In the genomic region with DNA sequence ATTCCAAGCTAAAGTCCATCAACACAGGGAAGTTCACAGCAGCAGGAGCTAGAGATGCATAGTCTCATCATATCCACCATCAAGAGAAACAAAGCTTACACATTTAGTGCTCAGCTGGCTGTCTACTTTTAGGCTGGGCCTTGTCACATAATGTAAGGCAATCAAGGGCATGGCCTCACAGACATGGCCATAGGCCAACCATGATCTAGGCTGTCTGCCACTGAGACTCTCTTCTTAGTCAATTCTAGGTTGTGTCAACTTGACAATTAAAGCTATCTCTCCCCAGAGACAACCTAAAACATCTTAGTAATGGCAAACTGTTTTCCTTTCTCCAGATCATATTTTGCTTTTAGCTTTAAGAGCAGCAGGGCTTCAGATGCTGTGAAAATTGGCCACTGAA, we compare ENCODE assay signal across 18 mouse cellular contexts.
DNase-seq lines count a peak whose midpoint lies in the region; ATAC-seq and TF ChIP-seq lines count a peak whose summit lies in the region.
"Had no signal": no experiment of that assay in that cellular context is flagged by ENCODE, and none has a peak within 500 bp of the region (broad histone marks: within the 10 kb centered on the region; RNA-seq: fewer than 3 reads in every experiment).

No protein-coding gene starts in this region.

- ATAC-seq in heart, postnatal 0 days (ENCODE audit: insufficient read depth, low read depth), result no peak
- no peak for ATAC-seq in forebrain, embryonic 12.5 days (ENCODE audit: low FRiP score)
- no peak for ATAC-seq in megakaryocyte, adult 5-6 weeks (ENCODE audit: poor library complexity, severe bottlenecking)
- ATAC-seq: CD4-positive, CD25-positive, alpha-beta regulatory T cell, adult 4 months; intestine, embryonic 15.5 days had no signal

- no peak for TF ChIP-seq EP300 in heart, postnatal 0 days (IDR thresholded peaks at IDR 0.05; ENCODE audit: low read depth)

- TF ChIP-seq CTCF in heart, postnatal 0 days (IDR thresholded peaks at IDR 0.05; ENCODE audit: low read depth), result no peak

- H3K4me3 ChIP-seq in heart, postnatal 0 days (ENCODE audit: low read depth, low read length), result no peak overlapping the region
- H3K4me3 ChIP-seq in forebrain, embryonic 12.5 days (replicated peaks), result no peak overlapping the region
- H3K4me3 ChIP-seq: intestine, embryonic 15.5 days; limb, embryonic 13.5 days; liver, embryonic 15.5 days; midbrain, embryonic 12.5 days had no signal

- H3K4me2 ChIP-seq in heart, postnatal 0 days (ENCODE audit: low read depth, low read length), result no peak overlapping the region
- H3K4me2 ChIP-seq in forebrain, embryonic 12.5 days, result no peak overlapping the region
- H3K4me2 ChIP-seq: hindbrain, embryonic 14.5 days; intestine, embryonic 15.5 days; limb, embryonic 13.5 days; liver, embryonic 15.5 days; midbrain, embryonic 12.5 days had no signal

- H3K27ac ChIP-seq in heart, postnatal 0 days (ENCODE audit: low read depth), result no peak overlapping the region
- no peak overlapping the region for H3K27ac ChIP-seq in forebrain, embryonic 12.5 days
- H3K27ac ChIP-seq: hindbrain, embryonic 14.5 days; intestine, embryonic 15.5 days; limb, embryonic 13.5 days; liver, embryonic 15.5 days; midbrain, embryonic 12.5 days had no signal

- peak; percentile 51 for DNase-seq in kidney, postnatal 10 days
- DNase-seq in kidney, adult 18-20 months, result no peak
- peak; percentile 76 for DNase-seq in adrenal gland, postnatal 10 days
- peak; percentile 38 for DNase-seq in adrenal gland, postnatal 25 days
- DNase-seq in heart, postnatal 0 days (ENCODE audit: low spot score), result peak; percentile 16
- DNase-seq: cerebellum, adult 9-11 months; embryo, embryonic 11 days; right cerebral cortex, postnatal 4 days; thymus, postnatal 25 days had no signal

- no peaks in the 10 kb centered on the region for H3K36me3 ChIP-seq in heart, postnatal 0 days (replicated peaks; ENCODE audit: control insufficient read depth, insufficient read depth, low read length)
- no peaks in the 10 kb centered on the region for H3K36me3 ChIP-seq in forebrain, embryonic 12.5 days (replicated peaks)
- H3K36me3 ChIP-seq: G1E; intestine, embryonic 15.5 days; limb, embryonic 13.5 days; liver, embryonic 15.5 days; midbrain, embryonic 12.5 days had no signal

- H3K4me1 ChIP-seq in heart, postnatal 0 days (ENCODE audit: control insufficient read depth, insufficient read depth), result peaks cover 20% of the 10 kb centered on the region
- peaks cover 7% of the 10 kb centered on the region for H3K4me1 ChIP-seq in forebrain, embryonic 12.5 days
- H3K4me1 ChIP-seq: intestine, embryonic 15.5 days; liver, embryonic 15.5 days had no signal

- H3K9ac ChIP-seq in heart, postnatal 0 days (replicated peaks; ENCODE audit: low read depth, low read length), result no peak overlapping the region
- no peak overlapping the region for H3K9ac ChIP-seq in forebrain, embryonic 12.5 days
- H3K9ac ChIP-seq: hindbrain, embryonic 14.5 days; intestine, embryonic 15.5 days; limb, embryonic 13.5 days; liver, embryonic 15.5 days; midbrain, embryonic 12.5 days had no signal

- H3K9me3 ChIP-seq in heart, postnatal 0 days (replicated peaks; ENCODE audit: control insufficient read depth, low read length), result no peaks in the 10 kb centered on the region
- H3K9me3 ChIP-seq in forebrain, embryonic 12.5 days, result no peaks in the 10 kb centered on the region
- H3K9me3 ChIP-seq: G1E; intestine, embryonic 15.5 days; limb, embryonic 13.5 days; liver, embryonic 15.5 days; midbrain, embryonic 12.5 days had no signal

- H3K27me3 ChIP-seq in heart, postnatal 0 days (ENCODE audit: control insufficient read depth, insufficient read depth, low read length), result no peaks in the 10 kb centered on the region
- no peaks in the 10 kb centered on the region for H3K27me3 ChIP-seq in forebrain, embryonic 12.5 days
- H3K27me3 ChIP-seq: intestine, embryonic 15.5 days; limb, embryonic 13.5 days; liver, embryonic 15.5 days; midbrain, embryonic 12.5 days had no signal
